Mouse (Mus musculus) urinary bladder, postnatal 4 days (tissue): ENCODE results near the gene Rala.

Experiments used
- DNase-seq, 2 experiments: peaks; one replicate each; pipeline ENCODE4 v3.0.0; 2021 to 2022; ENCODE audit warnings: low spot score in 2 of 2

Rala gene

GRCm38 (mm10) chr13:17884211-17884610 lies 59.8 kb downstream of the Rala start:
- DNase-seq = no peak

DNA sequence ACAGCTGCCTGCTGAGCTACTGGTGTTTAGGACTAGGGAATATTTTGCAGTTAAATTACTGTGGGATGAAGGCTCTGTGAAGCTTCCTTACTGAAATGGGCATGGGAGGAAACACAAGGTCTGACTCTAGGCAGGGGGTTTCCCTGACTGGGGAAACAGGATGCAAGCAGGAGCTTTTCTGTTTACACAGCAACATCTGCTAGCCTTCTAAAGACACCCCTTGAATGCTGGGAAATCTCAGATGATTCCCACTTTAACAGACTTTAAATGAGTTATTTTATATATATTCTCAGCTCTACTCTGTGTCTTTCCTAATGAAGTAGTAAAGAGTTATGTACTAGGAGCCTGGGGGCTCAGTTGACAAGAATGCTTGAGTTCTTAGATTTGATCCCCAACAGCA lies 65.0 kb downstream of the Rala start:
- no peak for DNase-seq

DNA sequence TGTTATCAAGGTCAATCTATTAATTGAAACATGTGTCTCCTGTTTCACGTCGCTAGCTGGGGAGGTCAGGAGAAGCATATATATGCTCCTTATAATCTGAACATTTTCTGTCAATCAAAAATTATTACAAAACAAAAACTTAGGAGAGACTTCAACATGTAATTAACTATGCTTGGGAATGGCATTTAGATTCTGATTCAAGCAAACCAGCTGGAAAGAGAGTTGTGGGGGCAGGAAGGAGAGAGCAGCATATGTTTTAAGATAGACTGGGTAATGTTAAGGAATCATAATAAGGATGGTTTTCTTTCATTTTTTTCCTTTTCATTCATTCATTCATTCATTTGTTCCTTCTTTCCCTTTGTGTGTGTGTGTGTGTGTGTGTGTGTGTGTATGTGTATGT lies 77.3 kb downstream of the Rala start:
- DNase-seq = no peak

DNA sequence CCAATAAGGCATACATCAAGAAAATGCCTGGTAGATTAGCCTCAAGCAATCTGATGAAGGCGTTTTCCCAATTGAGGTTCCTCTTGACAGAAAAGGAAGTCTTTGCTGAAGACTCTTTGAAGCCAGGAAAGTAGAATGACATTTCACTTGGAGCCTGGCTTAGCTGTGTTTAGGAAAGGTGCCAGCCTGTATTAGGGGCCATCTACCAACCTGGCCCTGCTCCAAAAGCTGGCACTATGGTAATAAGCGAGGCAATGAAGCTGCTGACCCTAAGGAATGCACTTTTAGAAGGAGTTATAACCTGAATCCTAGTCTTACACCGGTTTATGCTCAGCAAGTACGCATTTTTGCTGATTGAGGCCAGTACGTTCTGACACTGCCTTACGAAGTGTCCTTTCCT lies 83.5 kb downstream of the Rala start:
- no peak for DNase-seq

DNA sequence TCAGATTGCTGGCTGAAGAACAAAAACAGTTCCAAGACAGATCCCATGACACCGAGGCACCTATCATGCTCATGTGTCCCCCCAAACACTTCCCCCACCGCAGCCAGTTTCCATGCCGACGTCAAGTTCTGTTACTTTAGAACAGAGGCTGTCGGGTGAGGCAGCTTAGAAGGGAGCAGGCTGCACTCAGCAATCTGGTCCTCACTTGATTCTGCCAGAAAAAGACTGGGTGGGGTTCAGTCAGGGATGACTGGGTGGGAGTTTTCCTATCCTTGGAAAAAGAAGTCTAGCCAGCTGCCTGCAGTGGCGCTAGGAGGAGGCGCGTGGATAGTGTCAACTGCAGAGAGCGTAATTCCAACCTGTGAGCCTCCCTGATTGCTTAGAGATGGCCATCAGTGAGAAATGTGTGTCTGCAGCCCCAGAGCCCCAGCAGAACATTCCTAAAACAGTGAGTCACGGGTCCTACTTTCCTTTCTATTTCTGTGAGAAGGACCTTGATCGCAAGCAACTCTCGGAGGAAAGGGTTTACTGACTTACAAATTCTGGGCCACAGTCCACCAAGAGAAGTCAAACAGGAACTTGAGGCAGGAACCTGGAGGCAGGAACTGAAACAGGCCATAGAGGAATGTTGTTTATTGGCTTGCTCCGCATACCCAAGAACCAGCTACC lies 84.5 kb downstream of the Rala start:
- no peak for DNase-seq

DNA sequence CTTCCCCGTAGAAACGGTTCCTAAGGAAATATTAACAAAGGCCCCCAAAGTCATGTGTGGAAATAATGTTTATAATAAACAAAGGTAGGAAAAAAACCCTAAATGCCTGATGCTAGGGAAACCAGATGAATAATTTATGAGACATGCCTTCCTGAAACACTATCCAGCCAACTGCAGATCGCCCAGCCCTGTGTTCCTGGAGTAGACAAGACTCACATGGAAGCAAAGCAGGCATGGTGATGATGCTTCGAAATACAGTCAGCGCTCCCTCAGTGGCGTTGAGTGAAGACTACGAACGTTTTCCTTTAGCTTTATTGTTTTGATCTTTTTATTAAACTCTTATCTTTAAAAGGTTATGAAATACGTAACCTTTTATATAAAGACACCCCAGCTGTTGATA lies 87.0 kb downstream of the Rala start:
- DNase-seq = no peak

DNA sequence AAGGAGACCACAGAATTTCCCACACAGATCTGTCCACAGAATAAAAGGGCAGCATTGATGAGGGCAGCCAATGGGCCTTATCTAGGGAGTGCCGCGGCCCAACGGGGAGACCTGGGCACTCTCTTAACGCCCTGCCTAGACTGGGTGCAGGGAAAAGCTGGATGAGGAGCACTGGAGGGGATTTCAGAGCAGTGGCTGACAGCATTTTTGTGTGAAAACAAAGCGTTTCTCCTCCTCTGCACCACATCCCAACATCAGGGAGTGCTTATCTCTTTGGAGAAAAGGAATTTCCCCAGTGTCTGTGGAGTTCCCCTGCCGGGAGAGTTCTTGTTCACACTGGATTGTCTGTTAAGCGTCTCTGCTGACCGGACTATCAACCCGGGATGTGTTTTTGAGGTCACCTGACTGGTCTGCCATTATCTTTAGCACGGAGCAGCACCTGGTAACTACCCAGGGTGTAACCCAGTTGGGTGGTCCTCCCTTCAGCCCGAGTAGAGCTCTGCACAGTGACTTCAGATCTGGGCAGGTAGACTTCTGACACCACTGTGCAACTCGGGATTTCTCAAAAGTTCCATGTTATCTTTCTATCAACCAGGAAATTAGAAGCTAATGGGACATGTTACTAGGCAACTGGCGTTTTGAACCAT lies 88.4 kb downstream of the Rala start:
- no peak for DNase-seq

GRCm38 (mm10) chr13:17854755-17855154 lies 89.3 kb downstream of the Rala start:
- no peak for DNase-seq

GRCm38 (mm10) chr13:17843336-17843735 lies 100.7 kb downstream of the Rala start:
- DNase-seq = no peak

DNA sequence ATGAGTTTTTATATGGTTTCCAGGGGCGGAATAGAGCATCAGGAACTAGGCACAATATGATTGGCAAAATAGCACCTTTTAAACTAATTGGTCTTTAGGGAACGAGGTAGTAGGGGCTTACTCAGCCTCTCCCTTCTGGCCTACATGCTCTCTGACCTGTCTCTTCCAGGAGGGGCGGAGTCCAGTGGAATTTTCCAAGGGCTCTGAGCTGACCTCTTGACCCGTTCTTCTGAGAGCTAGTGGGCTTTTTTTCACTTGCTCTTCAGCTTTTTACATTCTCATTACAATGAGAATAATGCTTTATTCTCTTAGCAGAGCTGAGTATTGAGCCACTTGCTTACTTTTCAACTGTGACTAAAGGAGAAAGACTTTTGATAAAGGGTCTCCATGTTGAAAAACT lies 101.3 kb downstream of the Rala start:
- no peak for DNase-seq

DNA sequence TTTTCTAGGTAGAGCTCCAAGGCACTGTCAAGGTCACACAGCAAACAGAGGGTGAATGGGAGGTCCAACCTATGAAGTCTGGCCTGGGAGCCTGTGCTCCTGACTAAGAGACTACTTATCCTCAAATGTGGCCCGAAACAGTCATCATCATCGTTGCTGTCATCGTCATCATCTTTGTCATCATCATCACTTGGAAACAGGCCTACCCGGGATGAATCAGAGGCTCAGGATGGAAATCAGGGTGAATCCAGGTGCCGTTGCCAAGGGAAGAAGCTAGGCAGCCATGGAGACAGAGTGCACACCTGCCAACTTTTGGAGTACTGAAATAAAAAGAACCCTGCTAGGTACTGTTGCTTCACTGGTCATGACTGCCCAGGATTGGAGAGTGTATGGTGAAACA lies 104.9 kb downstream of the Rala start:
- DNase-seq = no peak

DNA sequence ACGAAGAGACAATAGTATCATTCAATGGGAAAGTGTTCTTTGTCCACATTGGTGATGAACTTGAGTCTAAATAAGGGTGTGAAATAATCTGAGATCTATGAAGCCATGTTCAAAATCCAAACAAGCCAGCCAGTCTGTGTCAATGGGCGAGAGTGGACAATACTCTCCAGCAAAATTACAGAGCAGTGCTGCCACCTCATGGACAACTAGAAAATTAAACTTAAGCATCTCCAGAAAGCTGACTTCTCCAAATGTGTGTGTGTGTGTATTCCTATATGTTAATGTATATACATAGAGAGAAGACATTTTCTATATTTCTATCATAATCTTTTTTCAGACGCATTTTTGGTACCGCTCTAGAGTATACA lies 105.6 kb downstream of the Rala start:
- no peak for DNase-seq

GRCm38 (mm10) chr13:17837610-17838483 lies 106.2 kb downstream of the Rala start:
- no peak for DNase-seq

DNA sequence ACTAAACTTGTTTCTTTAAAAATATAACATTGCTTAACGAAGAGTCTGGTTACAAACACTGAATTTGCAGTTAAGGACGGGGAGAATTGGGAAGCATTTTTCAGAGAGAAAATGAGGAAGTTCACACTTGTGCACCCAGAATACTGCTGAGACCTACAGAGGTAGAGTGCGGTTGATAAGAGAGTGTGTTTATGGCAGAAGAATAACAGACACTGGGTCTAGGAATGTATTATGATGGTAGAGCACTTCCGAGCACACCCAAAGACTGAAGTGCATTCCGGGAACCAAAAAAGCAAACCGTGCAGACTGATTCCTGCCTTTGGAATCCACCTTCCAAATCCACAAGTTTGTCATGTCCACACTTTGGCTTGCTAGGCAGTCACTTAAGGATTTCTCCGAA lies 107.2 kb downstream of the Rala start:
- DNase-seq = no peak

GRCm38 (mm10) chr13:17832940-17833339 lies 111.1 kb downstream of the Rala start:
- no peak for DNase-seq
